Mouse (Mus musculus): Measurements from ENCODE around the gene Trex2. TPM values are rescaled to one million over a fixed set of nuclear protein-coding genes. Genes with fewer than 3 reads are reported as not detected.

The Trex2 gene
- 0.27 TPM in 1 of 2 replicates, not detected in the other for polyA plus RNA-seq (2015; fragmentation: Nextera tagmentation; extraction: Ambion mirVana)

DNA sequence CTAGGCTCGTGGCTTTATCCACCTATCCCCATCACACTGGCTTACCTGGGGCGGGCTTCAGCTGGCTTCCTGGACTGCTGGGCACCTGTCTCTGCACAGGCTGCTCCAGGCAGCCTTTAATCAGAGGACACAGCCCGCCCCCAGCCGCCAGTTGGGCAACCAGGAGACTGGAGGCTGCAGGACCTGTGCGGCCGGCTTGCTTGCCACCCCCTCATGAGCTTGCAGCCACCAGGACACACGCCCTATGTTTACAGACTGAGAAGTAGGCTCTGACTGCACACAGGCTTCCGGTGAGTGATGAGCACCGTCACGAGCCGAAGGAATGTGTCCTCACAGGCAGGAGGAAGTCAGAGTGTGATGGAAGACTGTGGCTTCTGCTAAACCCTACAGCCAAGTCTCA, at the start of gene Trex2:
Trex2 (minus strand) TSS at position 93 of the 400 bp plus-strand sequence.
- ATAC-seq (peak; percentile 26; the same call in 1 of the 2 replicates), DNase-seq (ENCODE audit: low spot score) (no peak)
- no peak within 1 kb of the TSS for H3K9ac ChIP-seq (replicated peaks; ENCODE audit: low read depth)
- no peak within 1 kb of the TSS for H3K4me3 ChIP-seq (ENCODE audit: low read depth, low read length)
- no peaks in the 10 kb centered on the region for H3K4me1 ChIP-seq (ENCODE audit: insufficient read depth, low read depth, low read length)
- H3K4me2 ChIP-seq (replicated peaks; ENCODE audit: low read depth, low read length) = no peak within 1 kb of the TSS
- H3K36me3 ChIP-seq (ENCODE audit: insufficient read depth, low read length) = no peaks in the 10 kb centered on the region
- no peaks in the 10 kb centered on the region for H3K9me3 ChIP-seq (ENCODE audit: low read length)
- H3K27ac ChIP-seq (ENCODE audit: low read length) = no peak within 1 kb of the TSS
- TF ChIP-seq EP300 (IDR thresholded peaks at IDR 0.05) (no peak), CTCF (IDR thresholded peaks at IDR 0.05) (no peak)
- H3K27me3 ChIP-seq (replicated peaks; ENCODE audit: insufficient read depth, low read length) = no peaks in the 10 kb centered on the region
- WGBS = 44% methylated on average over 11 of the region's 11 CpGs

GRCm38 (mm10) chrX:73484870-73485269, 49.7 kb upstream of the Trex2 start:
- H3K9ac ChIP-seq (replicated peaks; ENCODE audit: low read depth) = no peak overlapping the region
- no peaks in the 10 kb centered on the region; the same call in 1 of the 2 replicates for H3K4me1 ChIP-seq (ENCODE audit: insufficient read depth, low read depth, low read length)
- H3K4me2 ChIP-seq (replicated peaks; ENCODE audit: low read depth, low read length) = peak overlapping the region; percentile 49
- WGBS = 69% methylated on average over 4 of the region's 4 CpGs
- H3K27ac ChIP-seq (ENCODE audit: low read length) = peak overlapping the region; percentile 72; the same call in 1 of the 2 replicates
- DNase-seq (ENCODE audit: low spot score) = peak; percentile 27
- H3K9me3 ChIP-seq (ENCODE audit: low read length) = no peaks in the 10 kb centered on the region
- no peaks in the 10 kb centered on the region for H3K36me3 ChIP-seq (ENCODE audit: insufficient read depth, low read length)
- ATAC-seq = no peak
- no peaks in the 10 kb centered on the region for H3K27me3 ChIP-seq (replicated peaks; ENCODE audit: insufficient read depth, low read length)
- no peak for TF ChIP-seq CTCF (IDR thresholded peaks at IDR 0.05)
- TF ChIP-seq EP300 (IDR thresholded peaks at IDR 0.05) = no peak
- H3K4me3 ChIP-seq (ENCODE audit: low read depth, low read length) = peak overlapping the region; percentile 32

GRCm38 (mm10) chrX:73484076-73484475, 48.9 kb upstream of the Trex2 start:
- no peaks in the 10 kb centered on the region; the same call in 1 of the 2 replicates for H3K4me1 ChIP-seq (ENCODE audit: insufficient read depth, low read depth, low read length)
- DNase-seq (ENCODE audit: low spot score) = no peak
- peak overlapping the region; percentile 36 for H3K9ac ChIP-seq (replicated peaks; ENCODE audit: low read depth)
- peak overlapping the region; percentile 72 for H3K27ac ChIP-seq (ENCODE audit: low read length)
- H3K4me2 ChIP-seq (replicated peaks; ENCODE audit: low read depth, low read length) = peak overlapping the region; percentile 49
- 55% methylated on average over 1 of the region's 1 CpGs for WGBS
- TF ChIP-seq CTCF (IDR thresholded peaks at IDR 0.05) = no peak
- no peak for TF ChIP-seq EP300 (IDR thresholded peaks at IDR 0.05)
- no peaks in the 10 kb centered on the region for H3K9me3 ChIP-seq (ENCODE audit: low read length)
- peak overlapping the region; percentile 32 for H3K4me3 ChIP-seq (ENCODE audit: low read depth, low read length)
- no peak; the same call in 1 of the 2 replicates for ATAC-seq
- H3K27me3 ChIP-seq (replicated peaks; ENCODE audit: insufficient read depth, low read length) = no peaks in the 10 kb centered on the region
- no peaks in the 10 kb centered on the region for H3K36me3 ChIP-seq (ENCODE audit: insufficient read depth, low read length)

DNA sequence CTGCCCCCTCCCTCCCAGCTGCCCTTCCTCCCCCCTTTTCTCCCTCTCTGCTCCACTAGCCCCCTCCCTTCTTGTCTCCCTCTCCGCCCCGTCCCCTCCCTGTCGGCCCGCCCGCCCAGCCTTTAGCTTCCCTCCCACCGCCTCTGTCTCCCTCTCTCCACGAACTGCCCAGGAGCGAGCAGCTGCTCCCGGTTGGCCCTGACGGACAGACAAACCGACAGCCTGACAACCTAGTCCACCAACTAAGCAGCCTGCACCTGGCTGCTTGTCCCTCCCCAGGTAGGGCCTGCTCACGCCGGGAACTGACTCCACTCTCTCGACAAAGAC, 48.3 kb upstream of the Trex2 start, which contains the start of gene Bgn:
Bgn (plus strand) TSS at position 119 of the 327 bp plus-strand sequence.
- no peaks in the 10 kb centered on the region for H3K36me3 ChIP-seq (ENCODE audit: insufficient read depth, low read length)
- whole genome bisulfite sequencing = 17% methylated on average over 10 of the region's 14 CpGs
- no peaks in the 10 kb centered on the region for H3K27me3 ChIP-seq (replicated peaks; ENCODE audit: insufficient read depth, low read length)
- no peaks in the 10 kb centered on the region for H3K9me3 ChIP-seq (ENCODE audit: low read length)
- H3K4me2 ChIP-seq (replicated peaks; ENCODE audit: low read depth, low read length) = peak within 1 kb of the TSS; percentile 49
- H3K4me3 ChIP-seq (ENCODE audit: low read depth, low read length) = peak within 1 kb of the TSS; percentile 32
- peak within 1 kb of the TSS; percentile 36 for H3K9ac ChIP-seq (replicated peaks; ENCODE audit: low read depth)
- ATAC-seq (peak; percentile 62), DNase-seq (ENCODE audit: low spot score) (peak; percentile 64)
- no peak for TF ChIP-seq EP300 (IDR thresholded peaks at IDR 0.05)
- no peak for TF ChIP-seq CTCF (IDR thresholded peaks at IDR 0.05)
- peak within 1 kb of the TSS; percentile 72 for H3K27ac ChIP-seq (ENCODE audit: low read length)
- H3K4me1 ChIP-seq (ENCODE audit: insufficient read depth, low read depth, low read length) = no peaks in the 10 kb centered on the region; the same call in 1 of the 2 replicates

DNA sequence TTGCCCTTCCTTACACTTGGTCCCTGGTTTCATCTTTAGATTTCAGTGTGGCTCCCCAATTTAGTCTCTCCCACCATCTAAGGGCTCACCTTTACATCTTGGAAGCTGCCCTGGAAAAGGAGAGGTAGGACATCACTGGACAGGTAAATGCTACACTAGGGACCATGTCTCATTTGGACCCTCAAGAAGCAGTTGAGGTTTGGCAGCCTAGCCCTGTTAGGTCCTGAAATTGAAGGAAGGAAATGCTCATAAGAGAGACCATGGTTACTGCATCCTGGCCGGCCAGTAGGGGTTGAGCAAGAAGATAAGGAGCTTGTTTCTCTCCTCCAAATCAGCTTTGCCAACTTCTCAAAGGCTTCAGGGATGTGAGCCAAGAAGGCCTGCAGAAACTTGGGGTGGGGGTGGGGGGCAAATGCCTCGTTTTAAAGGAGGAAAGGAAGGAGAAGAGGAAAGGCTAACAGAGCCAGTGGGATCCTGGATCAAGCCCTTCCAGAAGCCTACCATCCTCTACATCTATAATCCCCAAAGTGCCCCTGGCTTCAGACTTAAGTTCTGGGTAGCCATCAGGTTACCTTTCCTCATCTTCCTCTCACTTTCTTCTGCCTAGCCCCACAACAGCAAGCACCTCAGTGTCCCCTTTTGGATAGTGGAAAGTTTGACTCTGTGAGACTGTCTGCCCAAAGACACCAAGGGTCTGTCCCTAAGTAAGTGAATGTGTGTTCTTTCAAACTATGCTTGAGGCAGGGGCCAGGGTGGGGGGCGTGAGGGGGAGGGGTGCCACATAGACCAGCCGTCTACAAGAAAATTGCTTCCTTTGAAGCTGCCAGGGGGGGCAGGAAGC, 47.7 kb upstream of the Trex2 start:
- ATAC-seq (peak; percentile 13; the same call in 1 of the 2 replicates), DNase-seq (ENCODE audit: low spot score) (peak; percentile 47)

GRCm38 (mm10) chrX:73480334-73480733, 45.2 kb upstream of the Trex2 start:
- Histone ChIP-seq H3K4me1 (ENCODE audit: insufficient read depth, low read depth, low read length) (no peaks in the 10 kb centered on the region; the same call in 1 of the 2 replicates), H3K27me3 (replicated peaks; ENCODE audit: insufficient read depth, low read length) (no peaks in the 10 kb centered on the region), H3K4me3 (ENCODE audit: low read depth, low read length) (no peak overlapping the region), H3K9ac (replicated peaks; ENCODE audit: low read depth) (no peak overlapping the region), H3K4me2 (replicated peaks; ENCODE audit: low read depth, low read length) (no peak overlapping the region), H3K36me3 (ENCODE audit: insufficient read depth, low read length) (no peaks in the 10 kb centered on the region), H3K9me3 (ENCODE audit: low read length) (no peaks in the 10 kb centered on the region), H3K27ac (ENCODE audit: low read length) (peak overlapping the region; percentile 77)
- ATAC-seq (peak; percentile 55), DNase-seq (ENCODE audit: low spot score) (peak; percentile 72)
- 38% methylated on average over 2 of the region's 2 CpGs for WGBS
- TF ChIP-seq CTCF (IDR thresholded peaks at IDR 0.05) (no peak), EP300 (IDR thresholded peaks at IDR 0.05) (peak; percentile 26; the same call in 1 of the 2 replicates)

More for the DNA sequence above, 47.7 kb upstream of the Trex2 start:
- Histone ChIP-seq H3K4me1 (ENCODE audit: insufficient read depth, low read depth, low read length) (no peaks in the 10 kb centered on the region; the same call in 1 of the 2 replicates), H3K9ac (replicated peaks; ENCODE audit: low read depth) (no peak overlapping the region), H3K36me3 (ENCODE audit: insufficient read depth, low read length) (no peaks in the 10 kb centered on the region), H3K4me2 (replicated peaks; ENCODE audit: low read depth, low read length) (peak overlapping the region; percentile 49; the same call in 1 of the 2 replicates), H3K27me3 (replicated peaks; ENCODE audit: insufficient read depth, low read length) (no peaks in the 10 kb centered on the region), H3K9me3 (ENCODE audit: low read length) (no peaks in the 10 kb centered on the region), H3K27ac (ENCODE audit: low read length) (peak overlapping the region; percentile 47; the same call in 1 of the 2 replicates), H3K4me3 (ENCODE audit: low read depth, low read length) (no peak overlapping the region)
- WGBS = 23% methylated on average over 2 of the region's 4 CpGs
- TF ChIP-seq EP300 (IDR thresholded peaks at IDR 0.05) (no peak), CTCF (IDR thresholded peaks at IDR 0.05) (no peak)
